Mouse (Mus musculus): Measurements from ENCODE around the gene Ctf2.

DNA sequence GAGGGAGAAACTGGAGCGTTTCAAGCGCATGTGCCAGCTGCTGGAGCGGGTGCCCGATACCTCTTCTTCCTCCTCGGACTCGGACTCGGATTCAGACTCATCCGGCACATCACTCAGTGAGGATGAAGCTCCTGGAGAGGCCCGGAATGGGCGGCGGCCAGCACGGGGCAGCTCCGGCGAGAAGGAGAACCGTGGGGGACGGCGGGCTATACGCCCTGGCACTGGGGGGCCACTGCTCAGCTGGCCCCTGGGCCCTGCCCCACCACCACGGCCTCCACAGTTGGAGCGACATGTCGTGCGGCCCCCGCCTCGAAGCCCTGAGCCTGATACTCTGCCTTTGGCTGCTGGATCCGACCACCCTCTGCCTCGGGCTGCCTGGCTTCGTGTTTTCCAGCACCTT lies 20.1 kb upstream of the Ctf2 start:
- no peak for TF ChIP-seq CTCF (IDR thresholded peaks at IDR 0.05; ENCODE audit: low read depth, low read length)
- no peak for TF ChIP-seq GATA2 (IDR thresholded peaks at IDR 0.05; ENCODE audit: borderline replicate concordance, low read depth, low read length)

Measured in G1E (cell line).